Mouse (Mus musculus) kidney, embryonic 15.5 days (tissue): ENCODE data around the gene Olfr1459. TPM values are rescaled to one million over a fixed set of nuclear protein-coding genes. Genes with fewer than 3 reads are reported as not detected.

Experiments used
- ATAC-seq: fragments of 200-750 bp; cut with Nextera tagmentation; replicated peaks from 2 replicates; pipeline ENCODE4 v1.8.0; 2017; ENCODE audit warnings: moderate TSS enrichment; ENCODE audit not compliant: low FRiP score
- H3K27ac ChIP-seq: fragments of 300-500 bp; sonication (generic); 2 replicates; pipeline ENCODE4 v1.5.1; 2015; ENCODE audit warnings: mild to moderate bottlenecking, inconsistent platforms
- H3K27me3 ChIP-seq: fragments of 300-500 bp; sonication (generic); 2 replicates; pipeline ENCODE4 v1.6.1; 2015; ENCODE audit warnings: inconsistent platforms
- H3K36me3 ChIP-seq: fragments of 300-500 bp; sonication (generic); 2 replicates; pipeline ENCODE4 v1.6.1; 2015; ENCODE audit warnings: inconsistent platforms
- H3K4me1 ChIP-seq: fragments of 300-500 bp; sonication (generic); 2 replicates; pipeline ENCODE4 v1.6.1; 2015; ENCODE audit warnings: inconsistent platforms
- H3K4me2 ChIP-seq: fragments of 300-500 bp; sonication (generic); 2 replicates; pipeline ENCODE4 v1.6.1; 2015; ENCODE audit warnings: moderate library complexity, mild to moderate bottlenecking, inconsistent platforms
- H3K4me3 ChIP-seq: fragments of 300-500 bp; sonication (generic); replicated peaks from 2 replicates; pipeline ENCODE4 v1.5.1; 2015; ENCODE audit warnings: mild to moderate bottlenecking, inconsistent platforms
- H3K9ac ChIP-seq: fragments of 300-500 bp; sonication (generic); 2 replicates; pipeline ENCODE4 v1.6.1; 2015; ENCODE audit warnings: mild to moderate bottlenecking, inconsistent platforms
- H3K9me3 ChIP-seq: fragments of 300-500 bp; sonication (generic); replicated peaks from 2 replicates; pipeline ENCODE4 v1.6.1; 2016; ENCODE audit warnings: inconsistent platforms
- WGBS: fragments of 180-500 bp; shearing (Covaris S2); methylation state at CpG from one replicate; pipeline ENCODE4 v1.1.7; 2015; ENCODE audit warnings: mixed read lengths; 5-methylcytosine and 5-hydroxymethylcytosine counted together
- polyA plus RNA-seq: library from polyadenylated mRNA; unstranded; fragments of >200 nt; fragmentation: Nextera tagmentation; extraction: Ambion mirVana; gene quantifications from 2 replicates; pipeline ENCODE4 v1.2.1, GENCODE M21; 2015

The Olfr1459 gene
- not detected in 2 replicates for polyA plus RNA-seq

DNA sequence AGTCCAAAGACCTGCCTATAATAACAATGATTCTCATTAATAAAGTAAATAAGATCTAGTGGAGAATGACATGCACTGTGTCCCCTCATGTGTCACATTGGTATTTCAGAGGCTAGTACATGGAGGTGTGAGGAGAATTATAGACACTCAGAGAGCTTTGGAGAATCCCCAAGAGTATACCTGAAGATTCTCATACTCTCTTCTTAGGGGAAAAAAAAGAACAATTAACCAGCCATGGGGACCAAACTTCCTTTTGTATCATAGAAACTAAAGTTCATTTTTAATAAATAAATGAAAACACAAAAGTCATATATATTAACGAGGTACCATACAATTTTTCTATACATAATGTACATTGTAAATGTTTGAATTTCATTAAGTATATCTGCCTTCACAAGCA, at the start of gene Olfr1459:
Gene Olfr1459 (minus strand): TSS at position 101 of the 400 bp plus-strand sequence.
- no peaks in the 10 kb centered on the region for H3K36me3 ChIP-seq
- no peaks in the 10 kb centered on the region; the same call in 1 of the 2 replicates for H3K9me3 ChIP-seq
- no peak within 1 kb of the TSS for H3K4me2 ChIP-seq
- H3K27me3 ChIP-seq, result no peaks in the 10 kb centered on the region
- 80% methylated on average over 1 of the region's 1 CpGs for WGBS
- no peaks in the 10 kb centered on the region for H3K4me1 ChIP-seq
- no peak for ATAC-seq
- no peak within 1 kb of the TSS for H3K9ac ChIP-seq
- H3K4me3 ChIP-seq, result no peak within 1 kb of the TSS
- no peak within 1 kb of the TSS for H3K27ac ChIP-seq

DNA sequence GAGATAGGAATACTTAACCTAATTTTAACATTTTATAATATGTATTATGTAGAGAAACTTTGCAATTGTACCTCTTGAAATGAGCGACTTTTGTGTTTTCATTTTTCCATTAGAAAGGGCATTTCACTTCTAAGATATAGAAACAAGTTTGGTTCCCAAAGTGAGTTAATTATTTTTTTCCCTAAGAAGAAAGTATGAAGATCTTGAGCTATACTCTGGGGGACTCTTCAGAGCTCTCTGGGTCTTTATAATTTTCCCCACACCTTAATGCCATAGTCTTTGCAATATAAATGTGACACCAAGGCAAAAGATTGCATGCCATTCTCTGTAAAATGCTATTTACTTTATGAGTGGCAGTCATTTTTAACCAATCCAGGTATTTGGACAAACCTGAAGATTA, 36.1 kb upstream of the Olfr1459 start, which contains the start of gene Olfr1462:
Gene Olfr1462 (plus strand): TSS at position 301 of the 400 bp plus-strand sequence.
- Histone ChIP-seq H3K4me1 (no peaks in the 10 kb centered on the region), H3K27ac (no peak within 1 kb of the TSS), H3K9ac (no peak within 1 kb of the TSS), H3K4me2 (no peak within 1 kb of the TSS), H3K36me3 (no peaks in the 10 kb centered on the region), H3K27me3 (no peaks in the 10 kb centered on the region), H3K9me3 (no peaks in the 10 kb centered on the region), H3K4me3 (no peak within 1 kb of the TSS)
- no peak for ATAC-seq
- WGBS, result 79% methylated on average over 1 of the region's 1 CpGs

DNA sequence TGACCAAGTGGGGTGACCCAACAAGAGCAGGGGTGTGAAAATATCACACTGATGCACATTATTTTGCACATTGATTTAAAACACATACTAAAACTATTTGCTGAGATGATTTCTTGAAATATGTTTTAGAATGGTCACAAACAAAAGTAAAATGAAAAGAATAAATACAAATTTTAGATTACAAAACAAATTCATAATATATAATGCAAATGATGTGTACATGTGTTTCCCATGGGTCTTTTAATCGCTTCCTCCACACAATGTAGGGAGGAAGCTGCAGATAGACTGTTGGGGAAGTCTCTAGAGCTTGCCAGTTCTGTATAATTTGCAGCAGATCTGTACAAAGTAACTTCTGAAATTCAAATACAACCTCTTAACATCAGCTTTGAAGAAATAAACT, 13.4 kb upstream of the Olfr1459 start, which contains the start of gene Olfr1461:
Gene Olfr1461 (plus strand): TSS at position 301 of the 400 bp plus-strand sequence.
- WGBS, result 57% methylated on average over 1 of the region's 1 CpGs
- no peak for ATAC-seq
- Histone ChIP-seq H3K36me3 (no peaks in the 10 kb centered on the region), H3K4me1 (no peaks in the 10 kb centered on the region), H3K27me3 (no peaks in the 10 kb centered on the region), H3K27ac (no peak within 1 kb of the TSS), H3K9me3 (no peaks in the 10 kb centered on the region), H3K4me2 (no peak within 1 kb of the TSS), H3K9ac (no peak within 1 kb of the TSS), H3K4me3 (no peak within 1 kb of the TSS)

DNA sequence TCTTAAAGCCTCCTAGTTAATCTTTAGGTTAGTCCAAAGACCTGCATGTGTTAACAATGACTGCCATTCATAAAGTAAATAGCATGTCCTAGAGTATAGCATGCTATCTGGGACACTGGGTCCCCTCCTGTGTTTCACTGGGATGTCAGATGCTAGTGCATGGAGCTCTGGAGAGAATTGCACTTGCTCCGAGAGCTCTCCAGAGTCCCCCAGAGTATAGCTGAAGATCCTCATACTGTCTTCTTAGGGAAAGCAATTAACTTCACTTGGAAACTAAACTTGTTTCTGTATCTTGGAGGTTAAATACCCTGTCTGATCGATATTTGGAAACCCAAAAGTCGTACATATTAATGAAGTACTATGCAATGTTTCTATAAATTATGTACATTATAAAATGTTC, 42.7 kb downstream of the Olfr1459 start, which contains the start of gene Olfr1458:
Gene Olfr1458 (minus strand): TSS at position 101 of the 400 bp plus-strand sequence.
- 87% methylated on average over 3 of the region's 3 CpGs for WGBS

DNA sequence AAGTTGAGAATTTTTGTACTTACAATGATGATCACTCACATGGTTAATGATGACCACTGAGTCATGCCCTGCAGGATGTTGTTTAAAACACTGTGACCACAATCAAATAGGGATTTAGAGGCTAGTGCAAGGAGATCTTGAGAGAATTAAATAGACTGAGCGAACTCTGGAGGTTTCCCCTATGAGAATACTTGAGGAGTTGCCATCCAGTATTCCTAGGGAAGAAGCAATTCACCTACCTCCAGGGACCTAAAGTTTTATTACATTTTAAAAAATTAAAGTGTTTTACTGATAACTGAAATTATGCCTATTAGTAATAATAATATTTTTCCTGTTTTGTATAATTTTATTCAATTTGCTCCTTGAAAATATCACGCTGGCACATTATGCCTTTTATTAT, 51.6 kb downstream of the Olfr1459 start, which contains the start of gene Olfr1457:
Gene Olfr1457 (minus strand): TSS at position 101 of the 400 bp plus-strand sequence.
- no peak within 1 kb of the TSS for H3K4me2 ChIP-seq
- H3K4me1 ChIP-seq, result no peaks in the 10 kb centered on the region
- H3K27me3 ChIP-seq, result no peaks in the 10 kb centered on the region
- no peaks in the 10 kb centered on the region for H3K9me3 ChIP-seq
- 69% methylated on average over 2 of the region's 2 CpGs for WGBS
- H3K4me3 ChIP-seq, result no peak within 1 kb of the TSS
- no peak within 1 kb of the TSS for H3K27ac ChIP-seq
- no peaks in the 10 kb centered on the region for H3K36me3 ChIP-seq
- H3K9ac ChIP-seq, result no peak within 1 kb of the TSS
- no peak for ATAC-seq

More for the DNA sequence above, 42.7 kb downstream of the Olfr1459 start, which contains the start of gene Olfr1458:
- Histone ChIP-seq H3K27me3 (no peaks in the 10 kb centered on the region), H3K9me3 (no peaks in the 10 kb centered on the region), H3K36me3 (no peaks in the 10 kb centered on the region), H3K9ac (no peak within 1 kb of the TSS), H3K4me1 (no peaks in the 10 kb centered on the region), H3K4me3 (no peak within 1 kb of the TSS), H3K4me2 (no peak within 1 kb of the TSS), H3K27ac (no peak within 1 kb of the TSS)
- no peak for ATAC-seq

DNA sequence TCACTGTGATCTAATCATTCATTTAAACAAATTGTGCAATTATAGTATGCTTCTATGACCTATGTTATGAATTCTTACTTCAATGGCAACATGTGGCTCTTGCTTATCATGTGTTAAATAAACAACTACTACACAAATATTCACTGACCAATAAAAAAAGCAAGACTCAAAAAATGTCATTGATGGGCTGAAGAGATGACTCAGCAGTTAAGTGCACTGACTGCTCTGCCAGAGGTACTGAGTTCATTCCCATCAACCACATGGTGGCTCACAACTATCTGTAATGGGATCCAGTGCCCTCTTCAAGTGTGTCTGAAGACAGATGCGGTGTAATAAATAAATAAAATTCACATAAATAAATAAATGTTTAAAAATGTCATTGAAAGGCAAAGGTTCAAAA, 55.4 kb downstream of the Olfr1459 start:
- H3K27me3 ChIP-seq, result no peaks in the 10 kb centered on the region
- H3K9ac ChIP-seq, result no peak overlapping the region
- no peak for ATAC-seq
- H3K4me1 ChIP-seq, result no peaks in the 10 kb centered on the region
- no peak overlapping the region for H3K27ac ChIP-seq
- no peaks in the 10 kb centered on the region for H3K36me3 ChIP-seq
- WGBS, result 93% methylated on average over 1 of the region's 1 CpGs
- 0 out of 2 replicates have a peak, but pooled peaks cover 3% of the 10 kb centered on the region for H3K9me3 ChIP-seq
- H3K4me2 ChIP-seq, result no peak overlapping the region
- no peak overlapping the region for H3K4me3 ChIP-seq

Other genes starting within 250 kb of the Olfr1459 start
- gene Olfr1447, start 245.8 kb downstream of the Olfr1459 start, polyA plus RNA-seq, result not detected in 2 replicates
- gene Olfr1448, start 225.1 kb downstream of the Olfr1459 start, polyA plus RNA-seq, result not detected in 2 replicates
- not detected in 2 replicates for gene Olfr1449, start 218.7 kb downstream of the Olfr1459 start, polyA plus RNA-seq
- not detected in 2 replicates for gene Olfr1450, start 199.3 kb downstream of the Olfr1459 start, polyA plus RNA-seq
- not detected in 2 replicates for gene Olfr1451, start 154.5 kb downstream of the Olfr1459 start, polyA plus RNA-seq
- not detected in 2 replicates for gene Olfr1453, start 121.2 kb downstream of the Olfr1459 start, polyA plus RNA-seq
- not detected in 2 replicates for gene Olfr1454, start 88.9 kb downstream of the Olfr1459 start, polyA plus RNA-seq
- gene Olfr1457, start 51.7 kb downstream of the Olfr1459 start, polyA plus RNA-seq, result not detected in 2 replicates
- not detected in 2 replicates for gene Olfr1458, start 42.8 kb downstream of the Olfr1459 start, polyA plus RNA-seq
- gene Olfr1461, start 13.5 kb upstream of the Olfr1459 start, polyA plus RNA-seq, result not detected in 2 replicates
- not detected in 2 replicates for gene Olfr1462, start 36.2 kb upstream of the Olfr1459 start, polyA plus RNA-seq
- gene Olfr1463, start 81.8 kb upstream of the Olfr1459 start, polyA plus RNA-seq, result not detected in 2 replicates
- gene Olfr1465, start 166.0 kb upstream of the Olfr1459 start, polyA plus RNA-seq, result not detected in 2 replicates
- not detected in 2 replicates for gene Olfr1466, start 189.3 kb upstream of the Olfr1459 start, polyA plus RNA-seq
- not detected in 2 replicates for gene Olfr1467, start 212.7 kb upstream of the Olfr1459 start, polyA plus RNA-seq